Mouse (Mus musculus) MEL (cell line): ENCODE data around the gene Pnpla1. TPM values are rescaled to one million over a fixed set of nuclear protein-coding genes. Genes with fewer than 3 reads are reported as not detected.

Experiments used
- DNase-seq: peaks from one replicate; pipeline ENCODE4 v3.0.0; 2011; ENCODE audit warnings: low read depth, low spot score
- H3K27ac ChIP-seq: 2 replicates; pipeline ENCODE4 v1.5.1; 2012; ENCODE audit warnings: low read depth, mild to moderate bottlenecking, control low read depth, low read length, moderate library complexity; ENCODE audit not compliant: control insufficient read depth
- H3K27me3 ChIP-seq, 2 experiments: fragments of 150-350 bp in 1 of 2; sonication (generic) in 1 of 2; 2 replicates each; pipeline ENCODE4 v1.6.1; 2012; ENCODE audit warnings: low read length in 2 of 2, mild to moderate bottlenecking in 2 of 2, improper control_type of control experiment in 1 of 2, moderate library complexity in 1 of 2; ENCODE audit not compliant: insufficient read depth in 2 of 2, control insufficient read depth in 1 of 2
- H3K36me3 ChIP-seq, 2 experiments: 2 replicates each; pipeline ENCODE4 v1.6.1; 2012 to 2014; ENCODE audit warnings: low read length in 2 of 2, improper control_type of control experiment in 1 of 2, inconsistent platforms in 1 of 2, mild to moderate bottlenecking in 1 of 2; ENCODE audit not compliant: insufficient read depth in 2 of 2, control insufficient read depth in 1 of 2
- H3K4me1 ChIP-seq, 2 experiments: fragments of 150-350 bp in 1 of 2; sonication (generic) in 1 of 2; 2 replicates each; pipeline ENCODE4 v1.6.1; 2012; ENCODE audit warnings: low read length in 2 of 2, improper control_type of control experiment in 1 of 2, mild to moderate bottlenecking in 1 of 2; ENCODE audit not compliant: insufficient read depth in 2 of 2, control insufficient read depth in 1 of 2
- H3K4me3 ChIP-seq, 2 experiments: fragments of 150-350 bp in 1 of 2; sonication (generic) in 1 of 2; 2 replicates each; pipeline ENCODE4 v1.5.1; 2012; ENCODE audit warnings: low read depth in 2 of 2, low read length in 2 of 2, mild to moderate bottlenecking in 2 of 2, moderate library complexity in 2 of 2, control low read depth in 1 of 2, improper control_type of control experiment in 1 of 2; ENCODE audit not compliant: control insufficient read depth in 1 of 2, insufficient read depth in 1 of 2
- H3K79me2 ChIP-seq: 2 replicates; pipeline ENCODE4 v1.6.1; 2012; ENCODE audit warnings: mild to moderate bottlenecking, low read length, moderate library complexity; ENCODE audit not compliant: control insufficient read depth, poor library complexity, insufficient read depth
- H3K9ac ChIP-seq: 2 replicates; pipeline ENCODE4 v1.6.1; 2012; ENCODE audit warnings: low read depth, mild to moderate bottlenecking, control low read depth, low read length, moderate library complexity; ENCODE audit not compliant: control insufficient read depth, poor library complexity, severe bottlenecking
- H3K9me3 ChIP-seq: fragments of 150-350 bp; sonication (generic); replicated peaks from 2 replicates; pipeline ENCODE4 v1.6.1; 2012; ENCODE audit warnings: mild to moderate bottlenecking, low read length, improper control_type of control experiment, moderate library complexity; ENCODE audit not compliant: insufficient read depth
- CHD1 ChIP-seq: IDR thresholded peaks from 2 replicates; pipeline ENCODE4 v1.6.1; 2012; ENCODE audit warnings: low read depth, mild to moderate bottlenecking, inconsistent platforms, low read length, improper control_type of control experiment
- CTCF ChIP-seq, 3 experiments: IDR thresholded peaks in 2 of 3; conservative IDR thresholded peaks in 1 of 3; 2 replicates each; pipeline ENCODE4 v1.5.1; 2011 to 2012; ENCODE audit warnings: low read length in 3 of 3, low read depth in 2 of 3, mild to moderate bottlenecking in 2 of 3, improper control_type of control experiment in 1 of 3, inconsistent platforms in 1 of 3, mixed read lengths in 1 of 3, moderate library complexity in 1 of 3; ENCODE audit not compliant: control insufficient read depth in 1 of 3, insufficient read depth in 1 of 3, poor library complexity in 1 of 3, severe bottlenecking in 1 of 3
- ELF1 ChIP-seq: IDR thresholded peaks from 2 replicates; pipeline ENCODE4 v1.6.1; 2014; ENCODE audit warnings: low read depth, mild to moderate bottlenecking, inconsistent platforms, low read length, improper control_type of control experiment, moderate library complexity
- EP300 ChIP-seq, 2 experiments: IDR thresholded peaks; 2 replicates each; pipeline ENCODE4 v1.6.1; 2011; ENCODE audit warnings: improper control_type of control experiment in 2 of 2, low read length in 2 of 2, low read depth in 1 of 2, mild to moderate bottlenecking in 1 of 2
- GATA1 ChIP-seq: IDR thresholded peaks from 2 replicates; pipeline ENCODE4 v1.6.1; 2011; ENCODE audit warnings: low read depth, low read length, improper control_type of control experiment
- HCFC1 ChIP-seq: IDR thresholded peaks from 2 replicates; pipeline ENCODE4 v1.6.1; 2012; ENCODE audit warnings: low read depth, mild to moderate bottlenecking, inconsistent platforms, low read length, improper control_type of control experiment, moderate library complexity
- JUND ChIP-seq: IDR thresholded peaks from 2 replicates; pipeline ENCODE4 v1.6.1; 2011; ENCODE audit warnings: low read depth, mild to moderate bottlenecking, improper control_type of control experiment, low read length
- KAT2A ChIP-seq: conservative IDR thresholded peaks from 2 replicates; pipeline ENCODE4 v1.6.1; 2012; ENCODE audit warnings: low read depth, low read length, improper control_type of control experiment, inconsistent platforms
- MAFK ChIP-seq: IDR thresholded peaks from 2 replicates; pipeline ENCODE4 v1.6.1; 2011; ENCODE audit warnings: low read depth, mild to moderate bottlenecking, low read length, improper control_type of control experiment, borderline replicate concordance
- MEF2A ChIP-seq: IDR thresholded peaks from 2 replicates; pipeline ENCODE4 v1.6.1; 2014; ENCODE audit warnings: low read depth, mild to moderate bottlenecking, inconsistent platforms, low read length, improper control_type of control experiment; ENCODE audit not compliant: poor library complexity, insufficient replicate concordance, severe bottlenecking; ENCODE audit errors: extremely low read depth
- MXI1 ChIP-seq: IDR thresholded peaks from 2 replicates; pipeline ENCODE4 v1.6.1; 2011; ENCODE audit warnings: mild to moderate bottlenecking, low read depth, low read length, improper control_type of control experiment
- MYB ChIP-seq: IDR thresholded peaks from 2 replicates; pipeline ENCODE4 v1.6.1; 2011; ENCODE audit warnings: mild to moderate bottlenecking, low read depth, low read length, improper control_type of control experiment
- MYC ChIP-seq: IDR thresholded peaks from 2 replicates; pipeline ENCODE4 v1.6.1; 2011; ENCODE audit warnings: low read depth, mild to moderate bottlenecking, low read length, improper control_type of control experiment, moderate library complexity
- NELFE ChIP-seq: IDR thresholded peaks from 2 replicates; pipeline ENCODE4 v1.6.1; 2011; ENCODE audit warnings: low read depth, low read length, improper control_type of control experiment
- POLR2AphosphoS2 ChIP-seq: IDR thresholded peaks from 2 replicates; pipeline ENCODE4 v1.6.1; 2011; ENCODE audit warnings: low read length, improper control_type of control experiment
- RAD21 ChIP-seq: IDR thresholded peaks from 2 replicates; pipeline ENCODE4 v1.6.1; 2011; ENCODE audit warnings: mild to moderate bottlenecking, low read depth, low read length, improper control_type of control experiment
- RCOR1 ChIP-seq: IDR thresholded peaks from 2 replicates; pipeline ENCODE4 v1.6.1; 2012; ENCODE audit warnings: low read depth, mild to moderate bottlenecking, inconsistent platforms, low read length, improper control_type of control experiment
- SIN3A ChIP-seq: IDR thresholded peaks from 2 replicates; pipeline ENCODE4 v1.6.1; 2012; ENCODE audit warnings: low read length, improper control_type of control experiment, inconsistent platforms
- SMC3 ChIP-seq: IDR thresholded peaks from 2 replicates; pipeline ENCODE4 v1.6.1; 2011; ENCODE audit warnings: low read depth, low read length, improper control_type of control experiment
- TBP ChIP-seq: IDR thresholded peaks from 2 replicates; pipeline ENCODE4 v1.8.0; 2011; ENCODE audit warnings: low read depth, low read length, improper control_type of control experiment
- TCF12 ChIP-seq: IDR thresholded peaks from 2 replicates; pipeline ENCODE4 v1.6.1; 2014; ENCODE audit warnings: low read depth, mild to moderate bottlenecking, inconsistent platforms, low read length, improper control_type of control experiment, moderate library complexity
- UBTF ChIP-seq: IDR thresholded peaks from 2 replicates; pipeline ENCODE4 v1.6.1; 2012; ENCODE audit warnings: low read depth, mild to moderate bottlenecking, inconsistent platforms, low read length, improper control_type of control experiment, moderate library complexity, borderline replicate concordance; ENCODE audit not compliant: insufficient read depth
- USF2 ChIP-seq, 2 experiments: IDR thresholded peaks; 2 replicates each; pipeline ENCODE4 v1.6.1; 2011 to 2012; ENCODE audit warnings: improper control_type of control experiment in 2 of 2, low read length in 2 of 2, borderline replicate concordance in 1 of 2, inconsistent platforms in 1 of 2, low read depth in 1 of 2, mild to moderate bottlenecking in 1 of 2; ENCODE audit not compliant: insufficient read depth in 1 of 2
- ZC3H11A ChIP-seq: IDR thresholded peaks from 2 replicates; pipeline ENCODE4 v1.6.1; 2012; ENCODE audit warnings: low read depth, mild to moderate bottlenecking, inconsistent platforms, low read length, improper control_type of control experiment
- ZKSCAN1 ChIP-seq: IDR thresholded peaks from 2 replicates; pipeline ENCODE4 v1.6.1; 2012; ENCODE audit warnings: low read depth, mild to moderate bottlenecking, inconsistent platforms, low read length, improper control_type of control experiment, moderate library complexity
- ZMIZ1 ChIP-seq: IDR thresholded peaks from 2 replicates; pipeline ENCODE4 v1.6.1; 2012; ENCODE audit warnings: low read depth, mild to moderate bottlenecking, inconsistent platforms, low read length, improper control_type of control experiment, moderate library complexity
- ZNF384 ChIP-seq: IDR thresholded peaks from 2 replicates; pipeline ENCODE4 v1.6.1; 2012; ENCODE audit warnings: low read depth, mild to moderate bottlenecking, inconsistent platforms, low read length, improper control_type of control experiment
- polyA plus RNA-seq, 2 experiments: library from polyadenylated mRNA; stranded (reverse) in 1 of 2; unstranded in 1 of 2; fragments of >175 nt in 1 of 2; fragments of >200 nt in 1 of 2; gene quantifications; 2 replicates each; pipeline versions ENCODE4 v1.2.1 to v1.2.4; 2012; ENCODE audit warnings: low replicate concordance in 2 of 2, low read depth in 1 of 2; ENCODE audit not compliant: insufficient read length in 2 of 2, insufficient read depth in 1 of 2, missing spikeins in 1 of 2
- total RNA-seq: library from RNA; depleted of rRNA; stranded (reverse); fragments of 300-350 nt; gene quantifications from 2 replicates; pipeline ENCODE4 v1.2.3, GENCODE M21; 2012

Gene Pnpla1
- total and polyA plus RNA-seq, 3 experiments = 0.08 to 0.38 TPM; not detected in 1

GRCm38 (mm10) chr17:28876331-28876730, 18.1 kb downstream of the Pnpla1 start:
- Histone ChIP-seq H3K79me2 (no peaks in the 10 kb centered on the region), H3K4me3 (no peak overlapping the region), H3K9ac (no peak overlapping the region), H3K36me3 (no peaks in the 10 kb centered on the region), H3K27me3 (no peaks in the 10 kb centered on the region; a peak in 2 of 4 replicates)
- TF ChIP-seq ZKSCAN1 = no peak
- no peak for TF ChIP-seq SMC3
- TF ChIP-seq MXI1 = no peak
- TF ChIP-seq EP300 (IDR thresholded peaks at IDR 0.05; ENCODE audit: low read depth in 1 of 2, low read length in 2 of 2) = no peak
- no peak for TF ChIP-seq TCF12
- no peak for TF ChIP-seq POLR2AphosphoS2
- TF ChIP-seq ELF1 = no peak
- TF ChIP-seq MYB = no peak
- no peak for TF ChIP-seq HCFC1
- TF ChIP-seq ZMIZ1 = no peak
- TF ChIP-seq KAT2A = no peak
- TF ChIP-seq GATA1 = no peak
- no peak for TF ChIP-seq JUND
- no peak for TF ChIP-seq ZC3H11A
- TF ChIP-seq MEF2A = no peak
- no peak for TF ChIP-seq SIN3A
- TF ChIP-seq, all 39 proteins: peak for 0
- Histone ChIP-seq H3K27ac (no peak overlapping the region), H3K4me1 (0 out of 4 replicates have a peak, but pooled peaks cover 0 to 3% of the 10 kb centered on the region in 2 experiments), H3K9me3 (no peaks in the 10 kb centered on the region)
- DNase-seq = no peak

- Histone ChIP-seq H3K36me3 (no peaks in the 10 kb centered on the region), H3K79me2 (no peaks in the 10 kb centered on the region), H3K4me1 (0 out of 4 replicates have a peak, but pooled peaks cover 0 to 3% of the 10 kb centered on the region in 2 experiments), H3K9me3 (no peaks in the 10 kb centered on the region), H3K27me3 (no peaks in the 10 kb centered on the region; a peak in 2 of 4 replicates), H3K27ac (no peak overlapping the region), H3K4me3 (no peak overlapping the region), H3K9ac (no peak overlapping the region)
- TF ChIP-seq UBTF (no peak), TCF12 (no peak), RCOR1 (no peak), TBP (no peak), ZNF384 (no peak), KAT2A (no peak), SIN3A (no peak), USF2 (IDR thresholded peaks at IDR 0.05; ENCODE audit: borderline replicate concordance in 1 of 2, insufficient read depth in 1 of 2, low read depth in 1 of 2, low read length in 2 of 2) (no peak), CTCF (IDR thresholded peaks at IDR 0.05 in 2 of 3, conservative IDR thresholded peaks at IDR 0.05 in 1 of 3; ENCODE audit: control insufficient read depth in 1 of 3, insufficient read depth in 1 of 3, low read depth in 2 of 3, low read length in 3 of 3, poor library complexity in 1 of 3, severe bottlenecking in 1 of 3) (peak; percentile 63 to 75 (median 70)), NELFE (no peak), MYB (no peak), MYC (no peak), SMC3 (peak; percentile 48), CHD1 (no peak), MAFK (no peak), RAD21 (peak; percentile 26)
- peak; percentile 38 for DNase-seq
These were observed 18.6 kb downstream of the Pnpla1 start for GRCm38 (mm10) chr17:28876821-28877220.
